Mouse (Mus musculus) ovary, postnatal 10 days (tissue): ENCODE measurements around the gene Rwdd1.
A peak's percentile ranks its signal among the peaks of the same experiment; 100 is the strongest.
"Not testable (repeated sequence)": the region's sequence is repeated elsewhere in the genome, so short reads cannot be mapped to it uniquely, and the experiment has no call there.

Source experiments
- DNase-seq: peaks from one replicate; pipeline ENCODE4 v3.0.0; 2022; ENCODE audit warnings: low spot score

Rwdd1 gene

GRCm38 (mm10) chr10:34019302-34020075 is at the start of gene Rwdd1:
TSS of gene Rwdd1 (minus strand) at chr10:34019624.
- DNase-seq, result peak; percentile 89

GRCm38 (mm10) chr10:34066591-34066990 is 47.2 kb upstream of the Rwdd1 start:
- DNase-seq, result no peak

- DNase-seq, result no peak
Observed at GRCm38 (mm10) chr10:34053987-34054386, 34.6 kb upstream of the Rwdd1 start.

- no peak for DNase-seq
Observed at GRCm38 (mm10) chr10:34044210-34044609, 24.8 kb upstream of the Rwdd1 start, which contains the start of gene Calhm4. TSS of gene Calhm4 (minus strand) at chr10:34044310.

GRCm38 (mm10) chr10:34037401-34037800 is 18.0 kb upstream of the Rwdd1 start, which contains the start of gene Trappc3l:
TSS of gene Trappc3l (plus strand) at chr10:34037597.
- no peak for DNase-seq

- no peak for DNase-seq
Observed at GRCm38 (mm10) chr10:34036587-34036986, 17.2 kb upstream of the Rwdd1 start.

GRCm38 (mm10) chr10:34033630-34034305 is 14.3 kb upstream of the Rwdd1 start:
- DNase-seq, result peak; percentile 23

- no peak for DNase-seq
Observed at GRCm38 (mm10) chr10:34030322-34030721, 10.9 kb upstream of the Rwdd1 start.

GRCm38 (mm10) chr10:34018746-34019301 is 600 bp downstream of the Rwdd1 start:
- no peak for DNase-seq

GRCm38 (mm10) chr10:34013241-34013640 is 6.2 kb downstream of the Rwdd1 start:
- no peak for DNase-seq

GRCm38 (mm10) chr10:34012581-34012980 is 6.8 kb downstream of the Rwdd1 start:
- DNase-seq, result no peak

- DNase-seq, result no peak
Observed at GRCm38 (mm10) chr10:33998397-33998796, 21.0 kb downstream of the Rwdd1 start.

GRCm38 (mm10) chr10:33996686-33997085 is 22.7 kb downstream of the Rwdd1 start:
- not testable (repeated sequence) for DNase-seq

- DNase-seq, result no peak
Observed at GRCm38 (mm10) chr10:33986771-33987170, 32.7 kb downstream of the Rwdd1 start.

GRCm38 (mm10) chr10:33974781-33975494 is 44.5 kb downstream of the Rwdd1 start:
- DNase-seq, result no peak

GRCm38 (mm10) chr10:33952509-33952908 is 66.9 kb downstream of the Rwdd1 start:
- DNase-seq, result no peak

GRCm38 (mm10) chr10:33950803-33951583 is 68.4 kb downstream of the Rwdd1 start, which contains the start of gene Zup1:
TSS of gene Zup1 (minus strand) at chr10:33951269.
- peak; percentile 55 for DNase-seq
